Mouse (Mus musculus) bone marrow, adult 2 months (tissue): ENCODE measurements around the gene Tspan15. TPM values are rescaled to one million over a fixed set of nuclear protein-coding genes. Genes with fewer than 3 reads are reported as not detected.

Source experiments
- H3K27ac ChIP-seq: fragments of 200-500 bp; 2 replicates; pipeline ENCODE4 v1.5.1; 2012; ENCODE audit warnings: low read depth, mild to moderate bottlenecking, control low read depth, inconsistent platforms, low read length; ENCODE audit not compliant: control insufficient read depth, poor library complexity, insufficient read depth
- H3K4me1 ChIP-seq: fragments of 200-500 bp; 2 replicates; pipeline ENCODE4 v1.6.1; 2011; ENCODE audit warnings: low read length; ENCODE audit not compliant: control insufficient read depth, insufficient read depth
- H3K4me3 ChIP-seq: fragments of 200-500 bp; replicated peaks from 2 replicates; pipeline ENCODE3; 2011; ENCODE audit warnings: mild to moderate bottlenecking, low read depth, low read length, control low read depth; ENCODE audit not compliant: control insufficient read depth
- CTCF ChIP-seq: fragments of 200-500 bp; IDR thresholded peaks from 2 replicates; pipeline ENCODE4 v1.5.1; 2011; ENCODE audit warnings: low read length, control low read depth; ENCODE audit not compliant: control insufficient read depth, insufficient read depth
- POLR2A ChIP-seq: fragments of 200-500 bp; IDR thresholded peaks from 2 replicates; pipeline ENCODE4 v1.6.1; 2011; ENCODE audit warnings: low read depth, mild to moderate bottlenecking, control low read depth, low read length, borderline replicate concordance; ENCODE audit not compliant: control insufficient read depth
- WGBS: fragments of 180-500 bp; shearing (Covaris S2); methylation state at CpG from one replicate; pipeline ENCODE4 v1.1.7; 2018; 5-methylcytosine and 5-hydroxymethylcytosine counted together
- polyA plus RNA-seq: library from polyadenylated mRNA; stranded (reverse); fragments of >200 nt; gene quantifications from 2 replicates; pipeline ENCODE4 v1.2.4, GENCODE M21; 2011; ENCODE audit warnings: low replicate concordance; ENCODE audit not compliant: missing spikeins, insufficient read depth, insufficient read length

The Tspan15 gene
- polyA plus RNA-seq, 1 experiment: 5.3 TPM

DNA sequence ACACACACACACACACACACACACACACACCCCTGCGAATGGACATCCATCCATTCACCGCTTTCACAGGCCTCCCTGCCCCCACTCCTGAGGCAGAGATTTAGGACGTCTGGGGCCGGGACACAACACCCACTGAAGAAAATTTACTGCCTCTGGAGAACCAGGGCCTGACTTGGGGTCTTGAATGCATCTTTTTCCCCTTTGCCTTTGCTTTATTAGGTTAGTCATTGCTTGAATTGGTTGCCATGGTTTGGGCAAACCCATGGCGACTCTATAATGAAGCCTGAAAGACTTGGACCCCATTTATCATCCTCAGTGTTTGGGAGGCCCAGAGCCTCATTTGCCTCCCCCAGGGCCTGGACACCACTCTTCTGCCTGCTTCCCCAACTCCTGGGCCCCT, 85.1 kb downstream of the Tspan15 start:
- no peaks in the 10 kb centered on the region for H3K4me1 ChIP-seq
- WGBS: 78% methylated on average over 5 of the region's 5 CpGs
- H3K4me3 ChIP-seq: no peak overlapping the region
- TF ChIP-seq CTCF (no peak), POLR2A (no peak)
- no peak overlapping the region for H3K27ac ChIP-seq

GRCm38 (mm10) chr10:62143820-62144219, 87.2 kb downstream of the Tspan15 start, which contains the start of gene Fam241b:
Fam241b (minus strand) TSS chr10:62143920.
- no peak for TF ChIP-seq POLR2A
- no peak for TF ChIP-seq CTCF
- WGBS: 73% methylated on average over 8 of the region's 8 CpGs
- Histone ChIP-seq H3K4me1 (no peaks in the 10 kb centered on the region), H3K4me3 (no peak within 1 kb of the TSS), H3K27ac (no peak within 1 kb of the TSS)

GRCm38 (mm10) chr10:62138040-62138439, 93.0 kb downstream of the Tspan15 start:
- no peak overlapping the region for H3K27ac ChIP-seq
- WGBS: 33% methylated on average over 3 of the region's 3 CpGs
- H3K4me3 ChIP-seq: no peak overlapping the region
- H3K4me1 ChIP-seq: no peaks in the 10 kb centered on the region
- TF ChIP-seq POLR2A (no peak), CTCF (no peak)

- H3K27ac ChIP-seq: no peak overlapping the region
- 12% methylated on average over 4 of the region's 4 CpGs for WGBS
- no peak overlapping the region for H3K4me3 ChIP-seq
- TF ChIP-seq CTCF: no peak
- TF ChIP-seq POLR2A: no peak
- H3K4me1 ChIP-seq: no peaks in the 10 kb centered on the region; the same call in 1 of the 2 replicates
Measured at GRCm38 (mm10) chr10:62137150-62137549, 93.9 kb downstream of the Tspan15 start.

- 11% methylated on average over 8 of the region's 8 CpGs for WGBS
- no peak overlapping the region for H3K4me3 ChIP-seq
- TF ChIP-seq POLR2A (no peak), CTCF (no peak)
Measured at GRCm38 (mm10) chr10:62135696-62136470, 95.2 kb downstream of the Tspan15 start.

More at GRCm38 (mm10) chr10:62135696-62136470, 95.2 kb downstream of the Tspan15 start:
- H3K4me1 ChIP-seq: no peaks in the 10 kb centered on the region; the same call in 1 of the 2 replicates
- no peak overlapping the region for H3K27ac ChIP-seq

Other genes starting within 250 kb of the Tspan15 start
- gene Neurog3, start 98.2 kb downstream of the Tspan15 start, polyA plus RNA-seq: not detected in 2 replicates
- 2.0 TPM in 1 of 2 replicates, not detected in the other for gene Fam241b, start 87.3 kb downstream of the Tspan15 start, polyA plus RNA-seq
- not detected in 2 replicates for gene Tacr2, start 21.2 kb upstream of the Tspan15 start, polyA plus RNA-seq
- 55.8 and 93.6 TPM in 2 replicates for gene Hk1, start 148.7 kb upstream of the Tspan15 start, polyA plus RNA-seq
- gene Hkdc1, start 191.2 kb upstream of the Tspan15 start, polyA plus RNA-seq: not detected in 2 replicates
- gene 4930507D05Rik, start 218.2 kb upstream of the Tspan15 start, polyA plus RNA-seq: not detected in 2 replicates
- 19.5 and 28.8 TPM in 2 replicates for gene Supv3l1, start 218.5 kb upstream of the Tspan15 start, polyA plus RNA-seq